13 mouse cellular contexts compared by ENCODE assay signal in genomic region chr11:4498774-4499173, GRCm38 (mm10). TPM values are rescaled to one million over a fixed set of nuclear protein-coding genes. Genes with fewer than 3 reads are reported as not detected.
"Had no signal": no experiment of that assay in that cellular context is flagged by ENCODE, and none has a peak within 500 bp of the region (broad histone marks: within the 10 kb centered on the region; RNA-seq: fewer than 3 reads in every experiment).

No protein-coding gene starts in this region.

- H3K27me3 ChIP-seq: intestine, embryonic 15.5 days; liver, embryonic 15.5 days; midbrain, embryonic 15.5 days; neural tube, embryonic 12.5 days had no signal

- DNase-seq: kidney, adult 18-20 months; right cerebral cortex, adult 18-20 months; right cerebral cortex, postnatal 25 days; thymus, postnatal 4 days had no signal

- H3K4me3 ChIP-seq: intestine, embryonic 15.5 days; left cerebral cortex, adult 2 months; limb, embryonic 10.5 days; liver, embryonic 15.5 days; midbrain, embryonic 15.5 days; neural tube, embryonic 12.5 days had no signal

- H3K27ac ChIP-seq: intestine, embryonic 15.5 days; left cerebral cortex, adult 2 months; limb, embryonic 10.5 days; liver, embryonic 15.5 days; midbrain, embryonic 15.5 days; neural tube, embryonic 12.5 days; stomach, postnatal 0 days had no signal

- H3K4me1 ChIP-seq: limb, embryonic 10.5 days; liver, embryonic 15.5 days; midbrain, embryonic 15.5 days; neural tube, embryonic 12.5 days had no signal

- H3K9me3 ChIP-seq: intestine, embryonic 15.5 days; limb, embryonic 10.5 days; liver, embryonic 15.5 days; midbrain, embryonic 15.5 days; neural tube, embryonic 12.5 days had no signal

- H3K4me2 ChIP-seq: intestine, embryonic 15.5 days; liver, embryonic 11.5 days; liver, embryonic 15.5 days; midbrain, embryonic 11.5 days; midbrain, embryonic 15.5 days; neural tube, embryonic 12.5 days had no signal

- H3K9ac ChIP-seq: intestine, embryonic 15.5 days; liver, embryonic 15.5 days; midbrain, embryonic 15.5 days; neural tube, embryonic 12.5 days had no signal

- ATAC-seq: intestine, embryonic 15.5 days; midbrain, embryonic 15.5 days had no signal

RNA-seq across cellular contexts. Expression of gene Hormad2, which starts 57.9 kb away (rescaled TPM):
- polyA plus RNA-seq: midbrain, embryonic 15.5 days; neural tube, embryonic 12.5 days had no signal
